Mouse (Mus musculus): ENCODE results near the gene Ccdc71.
A peak's percentile ranks its signal among the peaks of the same experiment; 100 is the strongest.

Gene Ccdc71

GRCm38 (mm10) chr9:108459939-108460318 is 398 bp upstream of the Ccdc71 start:
- no peak for DNase-seq

- DNase-seq = peak in 1 of 2 experiments; percentile 37
Observed at GRCm38 (mm10) chr9:108461181-108461631, 879 bp downstream of the Ccdc71 start, which contains the start of gene Klhdc8b. Klhdc8b (minus strand) TSS chr9:108461581.

GRCm38 (mm10) chr9:108461675-108462074 is 1.3 kb downstream of the Ccdc71 start:
- no peak for DNase-seq

GRCm38 (mm10) chr9:108462192-108462591 is 1.9 kb downstream of the Ccdc71 start:
- no peak for DNase-seq

DNA sequence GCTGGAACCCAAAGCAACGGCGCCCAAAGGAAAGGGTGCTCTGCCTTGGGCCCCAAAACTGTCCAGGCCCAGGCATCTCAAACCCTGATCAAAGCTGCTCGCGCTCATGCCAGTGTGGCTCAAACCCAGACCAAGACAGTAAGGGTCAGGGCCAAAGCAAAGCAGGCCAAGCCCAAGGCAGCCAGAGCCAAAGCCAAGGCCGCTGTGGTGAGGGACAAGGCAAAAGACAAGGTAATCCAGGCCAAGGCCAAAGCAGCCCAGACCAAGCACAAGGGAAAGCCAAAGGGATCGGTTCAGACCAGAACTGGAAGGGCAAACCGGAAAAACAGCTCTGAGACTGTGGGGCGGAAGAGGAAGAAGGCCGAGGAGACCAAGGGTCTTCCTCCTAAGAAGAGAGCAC is 3.4 kb downstream of the Ccdc71 start:
- no peak for DNase-seq

DNA sequence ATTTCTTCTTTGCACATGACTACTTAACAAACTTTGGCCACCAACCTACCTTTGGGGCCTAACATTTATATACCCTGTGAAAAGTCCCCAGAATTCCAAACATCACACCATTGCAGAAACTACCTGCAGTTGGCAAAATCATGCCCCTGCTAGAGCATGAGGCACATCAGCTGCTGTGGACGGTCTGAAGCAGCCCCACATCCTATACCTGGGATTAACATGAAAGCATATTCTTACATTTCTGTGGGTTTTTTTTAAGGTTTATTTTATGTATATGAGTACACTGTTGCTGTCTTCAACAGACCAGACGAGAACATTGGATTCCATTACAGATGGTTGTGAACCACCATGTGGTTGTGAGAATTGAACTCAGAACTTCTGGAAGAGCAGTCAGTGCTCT is 5.9 kb downstream of the Ccdc71 start:
- DNase-seq = no peak

DNA sequence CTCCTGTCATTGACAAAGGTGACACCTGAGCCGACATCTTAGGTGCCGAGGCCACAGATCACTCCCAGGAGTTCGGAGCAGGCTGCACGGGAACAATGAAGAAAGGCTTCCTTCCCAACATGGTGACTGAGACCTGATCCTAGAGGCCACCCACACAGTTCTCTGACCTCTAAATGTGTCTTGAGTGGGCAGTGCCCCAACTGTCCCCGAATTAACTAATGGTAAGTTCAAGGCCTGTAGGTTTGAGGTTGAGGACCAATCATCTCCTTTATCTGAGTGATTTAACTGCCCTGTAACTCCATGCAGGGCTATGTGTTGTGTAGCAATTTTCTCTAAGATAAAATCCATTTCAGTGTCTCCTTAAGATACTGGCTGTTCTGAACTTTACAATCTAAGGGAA is 9.1 kb downstream of the Ccdc71 start:
- DNase-seq = no peak

DNA sequence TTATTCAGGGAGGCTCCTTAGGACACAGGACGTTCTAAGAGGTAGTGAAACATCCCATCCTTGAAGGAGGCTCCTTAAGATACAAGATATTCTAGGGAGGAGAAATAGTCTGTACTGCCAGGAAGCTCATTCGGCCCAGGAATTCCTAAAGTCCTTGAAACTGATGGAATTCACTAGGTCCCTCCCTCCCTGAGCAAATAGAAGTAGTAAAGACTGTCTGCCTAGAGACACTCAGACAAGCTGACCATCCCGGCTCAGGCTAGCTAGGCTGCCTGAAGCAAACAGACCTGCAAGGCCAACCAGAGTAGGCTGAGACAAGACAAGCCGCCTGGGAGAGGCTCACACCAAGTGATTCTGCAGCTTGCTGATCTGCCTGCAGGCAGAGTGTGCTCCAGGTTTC is 9.5 kb downstream of the Ccdc71 start:
- no peak for DNase-seq

GRCm38 (mm10) chr9:108474528-108474927 is 14.2 kb downstream of the Ccdc71 start:
- no peak for DNase-seq

DNA sequence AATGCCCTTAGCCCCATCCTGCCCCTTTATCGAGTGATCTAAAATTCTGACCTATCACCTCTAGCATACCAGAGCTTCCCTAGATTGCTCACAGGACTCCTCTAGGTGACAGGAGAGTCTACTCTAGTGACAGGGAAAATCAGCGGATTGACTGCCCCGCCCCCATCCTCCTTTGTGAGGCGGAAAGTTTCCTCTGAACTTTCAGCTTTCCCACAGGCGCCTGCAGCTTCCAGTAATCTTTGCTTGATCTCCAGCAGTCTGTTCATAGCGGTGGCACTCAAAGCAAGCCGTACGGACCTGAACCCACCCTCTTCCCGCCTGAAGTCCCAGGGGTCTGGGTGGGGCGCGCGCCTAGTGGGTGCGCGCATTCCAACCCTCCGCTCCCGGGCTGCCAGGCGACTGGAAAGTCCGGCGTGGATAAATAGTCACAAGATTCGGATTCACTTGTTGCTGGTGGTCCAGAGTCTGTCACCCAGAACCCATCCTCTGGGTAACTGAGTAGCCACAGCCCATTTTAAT is 18.4 kb downstream of the Ccdc71 start:
- peak; percentile 76 to 79 for DNase-seq

DNA sequence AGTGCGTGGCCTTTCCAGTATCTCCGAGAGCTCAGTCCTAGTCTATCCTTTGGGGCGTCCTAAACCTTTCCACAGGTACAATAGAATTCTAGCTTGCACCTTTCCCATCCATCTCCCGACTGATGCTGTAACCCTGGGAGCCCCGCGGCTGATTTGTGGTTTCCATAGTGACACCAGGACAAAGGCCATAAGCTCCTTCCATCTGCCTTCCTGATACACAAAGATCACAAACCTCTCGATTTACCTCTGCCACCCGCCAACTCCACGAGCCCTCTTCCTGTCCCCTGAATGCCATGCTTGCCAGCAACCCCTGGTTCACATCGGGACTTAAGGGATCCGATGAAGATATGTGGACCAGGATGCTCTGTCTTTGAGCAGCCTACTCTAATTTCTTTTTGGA is 18.9 kb downstream of the Ccdc71 start:
- DNase-seq = peak in 1 of 2 experiments; percentile 22

DNA sequence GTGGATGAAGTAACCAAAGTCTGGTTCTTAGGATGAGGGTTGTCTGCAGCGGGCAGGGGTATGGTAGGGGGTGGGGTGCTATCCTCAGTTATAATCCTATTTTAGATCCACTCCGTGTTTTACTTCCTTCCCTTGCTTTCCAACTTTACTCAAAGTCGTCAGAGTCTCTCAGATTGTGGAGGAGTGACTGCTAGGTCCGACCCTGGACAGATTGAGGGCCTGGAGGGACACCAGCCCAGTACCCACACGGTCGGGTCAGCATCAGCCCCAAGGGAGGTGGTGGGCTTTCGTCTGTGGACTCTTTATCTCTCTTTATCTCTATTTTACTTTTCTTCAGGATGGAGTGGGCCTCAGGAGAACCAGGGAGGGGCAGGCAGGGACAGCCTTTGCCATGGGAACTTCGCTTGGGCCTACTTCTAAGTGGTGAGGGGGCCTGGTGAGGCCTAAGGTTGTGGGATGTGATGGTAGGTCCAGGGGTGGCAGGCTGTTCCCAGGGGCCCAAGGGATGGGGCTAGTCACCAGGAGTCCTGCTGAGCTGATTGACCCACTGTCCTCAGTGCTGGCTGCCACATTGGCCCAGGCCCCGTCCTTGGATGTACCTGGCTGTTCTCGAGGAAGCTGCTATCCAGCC is 19.5 kb downstream of the Ccdc71 start, which contains the start of gene Lamb2:
Gene Lamb2 (plus strand): TSS at position 16 of the 631 bp plus-strand sequence.
- peak; percentile 19 to 69 for DNase-seq

DNA sequence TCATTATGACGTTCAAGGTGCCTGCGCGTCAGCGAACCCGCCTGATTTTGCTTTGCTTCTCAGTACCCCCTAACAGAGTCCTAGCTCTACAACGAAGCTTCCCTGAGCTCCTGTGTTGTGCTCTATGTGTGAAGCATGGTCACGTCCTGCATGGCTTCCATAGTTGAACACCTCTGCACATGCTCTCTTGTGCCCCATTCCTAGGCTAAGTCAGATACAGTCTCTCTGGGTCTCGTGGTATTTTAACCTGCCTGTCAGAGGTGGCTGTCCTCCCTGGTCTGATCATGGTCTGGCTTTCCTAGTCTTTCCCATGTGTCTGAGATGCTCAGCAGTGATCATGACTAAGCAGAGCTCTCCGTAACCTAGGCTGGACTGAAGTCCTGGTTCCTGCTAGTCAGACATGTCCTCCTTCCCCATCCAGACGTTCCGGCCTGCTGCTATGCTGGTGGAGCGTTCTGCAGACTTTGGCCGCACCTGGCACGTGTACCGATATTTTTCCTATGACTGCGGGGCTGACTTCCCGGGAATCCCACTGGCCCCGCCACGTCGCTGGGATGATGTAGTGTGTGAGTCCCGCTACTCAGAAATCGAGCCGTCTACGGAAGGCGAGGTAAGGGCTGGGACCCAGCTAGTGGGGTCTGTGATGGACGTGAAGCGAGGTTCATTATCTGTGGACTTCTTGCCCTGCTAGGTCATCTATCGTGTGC is 20.6 kb downstream of the Ccdc71 start:
- DNase-seq = no peak

DNA sequence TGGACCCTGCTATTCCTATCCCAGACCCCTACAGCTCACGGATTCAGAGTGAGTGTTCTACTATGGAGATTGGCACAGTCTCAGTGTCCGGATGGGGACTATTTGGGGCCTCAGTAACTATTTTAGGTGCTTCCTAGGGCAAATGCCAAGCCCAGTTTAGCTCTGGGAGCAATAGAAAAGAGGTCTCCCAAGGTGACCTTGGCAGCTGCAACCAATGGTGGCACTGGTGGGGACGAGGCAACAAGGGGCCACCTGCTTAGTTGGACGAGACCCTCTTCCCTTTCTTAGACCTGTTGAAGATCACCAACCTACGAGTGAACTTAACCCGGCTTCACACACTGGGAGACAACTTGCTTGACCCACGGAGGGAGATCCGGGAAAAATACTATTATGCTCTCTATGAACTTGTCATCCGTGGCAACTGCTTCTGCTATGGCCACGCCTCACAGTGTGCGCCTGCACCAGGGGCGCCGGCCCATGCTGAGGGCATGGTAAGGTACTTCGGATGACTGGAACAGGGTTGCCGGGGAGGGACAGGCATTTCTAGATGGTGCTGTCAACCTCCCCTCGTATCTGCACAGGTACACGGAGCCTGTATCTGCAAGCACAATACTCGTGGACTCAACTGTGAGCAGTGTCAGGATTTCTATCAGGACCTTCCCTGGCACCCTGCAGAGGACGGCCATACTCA is 21.3 kb downstream of the Ccdc71 start:
- DNase-seq = no peak

DNA sequence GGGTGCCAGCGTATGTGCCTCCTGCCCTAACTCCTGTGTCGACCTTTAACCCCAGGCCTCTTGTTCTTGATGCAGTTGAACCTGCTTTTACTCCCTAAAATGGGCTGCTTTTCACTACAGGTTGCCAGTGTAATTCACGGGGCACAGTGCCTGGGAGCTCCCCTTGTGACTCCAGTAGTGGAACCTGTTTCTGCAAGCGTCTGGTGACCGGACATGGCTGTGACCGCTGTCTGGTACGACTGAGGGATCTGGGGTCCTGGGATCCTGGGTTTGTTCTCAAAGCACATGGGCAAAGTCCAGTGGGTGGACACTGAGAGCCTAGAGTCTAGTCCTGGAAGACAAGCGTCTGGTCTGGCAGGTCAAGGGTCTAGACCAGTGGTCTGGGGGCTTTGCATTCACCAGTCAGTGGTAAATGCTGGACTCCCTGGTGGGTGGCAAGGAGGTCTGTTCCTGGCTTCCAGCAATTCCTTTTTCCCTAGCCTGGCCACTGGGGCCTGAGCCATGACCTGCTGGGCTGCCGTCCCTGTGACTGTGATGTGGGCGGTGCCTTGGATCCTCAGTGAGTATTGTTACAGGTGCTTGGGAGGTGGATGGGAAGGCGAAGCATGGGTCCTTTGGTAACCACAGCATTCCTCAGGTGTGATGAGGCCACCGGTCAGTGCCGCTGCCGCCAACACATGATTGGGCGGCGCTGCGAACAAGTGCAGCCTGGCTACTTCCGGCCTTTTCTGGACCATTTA is 22.9 kb downstream of the Ccdc71 start:
- DNase-seq = no peak

DNA sequence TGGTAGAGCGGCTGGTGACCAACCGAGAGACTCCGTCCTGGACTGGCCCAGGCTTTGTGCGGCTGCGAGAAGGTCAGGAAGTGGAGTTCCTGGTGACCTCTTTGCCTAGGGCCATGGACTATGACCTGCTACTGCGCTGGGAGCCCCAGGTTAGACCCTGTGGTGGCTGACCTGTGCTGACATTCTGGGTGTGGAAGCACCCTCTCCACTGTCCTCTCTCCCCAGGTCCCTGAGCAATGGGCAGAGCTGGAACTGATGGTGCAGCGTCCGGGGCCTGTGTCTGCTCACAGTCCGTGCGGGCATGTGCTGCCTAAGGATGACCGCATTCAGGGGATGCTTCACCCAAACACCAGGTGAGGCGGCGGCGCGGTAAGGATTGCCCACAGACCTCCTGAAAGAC is 23.7 kb downstream of the Ccdc71 start:
- no peak for DNase-seq

DNA sequence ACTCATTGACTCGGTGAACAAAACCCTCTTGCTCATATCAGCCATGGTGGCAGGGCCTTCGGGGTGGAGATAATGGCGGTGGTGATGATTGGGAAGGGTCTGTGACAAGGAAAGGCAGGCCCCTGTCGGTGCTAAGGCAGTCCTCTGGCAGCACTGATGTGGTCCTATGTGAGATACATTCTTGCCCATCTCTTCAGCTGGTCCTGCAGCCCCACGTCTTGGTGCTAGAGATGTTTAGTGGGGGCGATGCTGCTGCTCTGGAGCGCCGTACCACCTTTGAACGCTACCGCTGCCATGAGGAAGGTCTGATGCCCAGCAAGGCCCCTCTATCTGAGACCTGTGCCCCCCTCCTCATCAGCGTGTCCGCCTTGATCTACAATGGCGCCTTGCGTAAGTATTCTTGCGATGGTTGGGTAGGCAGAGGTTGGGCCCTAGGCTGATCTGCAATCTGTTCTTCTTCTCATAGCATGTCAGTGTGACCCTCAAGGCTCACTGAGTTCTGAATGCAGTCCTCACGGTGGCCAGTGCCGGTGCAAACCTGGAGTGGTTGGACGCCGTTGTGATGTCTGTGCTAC is 25.1 kb downstream of the Ccdc71 start:
- no peak for DNase-seq

GRCm38 (mm10) chr9:108486973-108487530 is 26.7 kb downstream of the Ccdc71 start:
- DNase-seq = no peak

DNA sequence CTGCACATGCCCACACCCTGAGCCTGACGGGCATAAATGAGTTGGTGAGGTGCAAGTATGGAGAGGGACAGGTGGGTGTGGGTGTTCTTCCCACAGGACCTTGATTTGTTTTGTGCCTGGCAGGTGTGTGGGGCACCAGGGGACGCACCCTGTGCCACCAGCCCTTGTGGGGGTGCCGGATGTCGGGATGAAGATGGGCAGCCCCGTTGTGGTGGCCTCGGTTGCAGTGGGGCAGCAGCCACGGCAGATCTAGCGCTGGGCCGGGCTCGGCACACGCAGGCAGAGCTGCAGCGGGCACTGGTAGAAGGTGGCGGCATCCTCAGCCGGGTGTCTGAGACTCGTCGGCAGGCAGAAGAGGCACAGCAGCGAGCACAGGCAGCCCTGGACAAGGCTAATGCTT is 28.1 kb downstream of the Ccdc71 start:
- no peak for DNase-seq

DNA sequence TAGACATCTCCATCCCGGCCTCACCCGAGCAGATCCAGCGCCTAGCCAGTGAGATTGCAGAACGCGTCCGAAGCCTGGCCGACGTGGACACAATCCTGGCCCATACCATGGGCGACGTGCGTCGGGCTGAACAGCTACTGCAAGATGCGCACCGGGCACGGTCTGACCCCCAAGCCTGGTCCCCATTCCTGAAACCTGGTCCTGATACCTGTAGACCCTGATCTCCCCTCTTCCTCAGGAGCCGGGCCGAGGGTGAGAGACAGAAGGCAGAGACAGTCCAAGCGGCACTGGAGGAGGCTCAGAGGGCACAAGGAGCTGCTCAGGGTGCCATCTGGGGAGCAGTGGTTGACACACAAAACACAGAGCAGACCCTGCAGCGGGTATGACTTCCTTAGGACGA is 28.9 kb downstream of the Ccdc71 start:
- no peak for DNase-seq

DNA sequence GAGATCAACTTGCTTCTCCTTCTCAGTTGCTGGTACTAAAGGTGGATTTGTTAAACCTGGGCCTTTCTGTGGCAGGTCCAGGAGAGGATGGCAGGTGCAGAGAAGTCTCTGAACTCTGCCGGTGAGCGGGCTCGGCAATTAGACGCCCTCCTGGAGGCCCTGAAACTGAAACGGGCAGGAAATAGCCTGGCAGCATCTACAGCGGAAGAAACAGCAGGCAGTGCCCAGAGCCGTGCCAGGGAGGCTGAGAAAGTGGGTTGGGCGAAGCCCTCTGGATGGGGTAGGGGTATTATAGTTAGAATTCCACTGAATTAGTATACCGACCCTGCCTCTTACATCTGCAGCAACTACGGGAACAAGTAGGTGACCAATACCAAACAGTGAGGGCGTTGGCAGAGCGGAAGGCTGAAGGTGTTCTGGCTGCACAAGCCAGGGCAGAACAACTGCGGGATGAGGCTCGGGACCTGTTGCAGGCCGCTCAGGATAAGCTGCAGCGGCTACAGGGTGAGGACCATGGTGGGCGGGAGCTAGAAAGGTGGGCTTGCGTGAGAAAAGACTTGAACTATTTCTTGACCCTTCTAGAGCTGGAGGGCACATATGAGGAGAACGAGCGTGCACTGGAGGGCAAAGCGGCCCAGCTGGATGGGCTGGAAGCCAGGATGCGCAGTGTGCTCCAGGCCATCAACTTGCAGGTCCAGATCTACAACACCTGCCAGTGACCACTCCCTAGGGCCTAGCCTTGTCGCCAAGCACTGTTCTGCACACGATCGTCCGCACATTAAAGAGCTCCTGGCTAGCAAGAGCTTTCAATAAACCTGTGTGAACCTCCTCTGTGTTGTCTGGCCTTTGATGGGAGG is 29.6 kb downstream of the Ccdc71 start:
- DNase-seq = no peak
